Mouse (Mus musculus) activated CD4-positive, CD25-positive, alpha-beta regulatory T cell, adult 4 months (primary cell): Measurements from ENCODE around the gene Fbxw8. TPM values are rescaled to one million over a fixed set of nuclear protein-coding genes. Genes with fewer than 3 reads are reported as not detected.

Source experiments
- ATAC-seq: one replicate; pipeline ENCODE4 v1.8.0; 2017
- polyA plus RNA-seq, 2 experiments: library from polyadenylated mRNA; unstranded; fragments of 100-300 nt; shearing (Covaris generic); gene quantifications; one replicate each; pipeline ENCODE4 v1.2.1; 2017

Fbxw8 gene
- 1 to 10 TPM; 3.1 to 3.6 TPM for polyA plus RNA-seq

GRCm38 (mm10) chr5:118154839-118155564, at the start of gene Fbxw8:
Gene Fbxw8 (minus strand): TSS chr5:118155464.
- peak; percentile 73 for ATAC-seq

GRCm38 (mm10) chr5:118204675-118205440, 49.6 kb upstream of the Fbxw8 start:
- no peak for ATAC-seq

- no peak for ATAC-seq
These were observed 44.4 kb upstream of the Fbxw8 start for GRCm38 (mm10) chr5:118199670-118200069.

- no peak for ATAC-seq
These were observed 42.2 kb upstream of the Fbxw8 start for GRCm38 (mm10) chr5:118197421-118197820.

GRCm38 (mm10) chr5:118192221-118192620, 37.0 kb upstream of the Fbxw8 start:
- ATAC-seq: no peak

- ATAC-seq: no peak
These were observed 35.2 kb upstream of the Fbxw8 start for GRCm38 (mm10) chr5:118190491-118190890.

- ATAC-seq: no peak
These were observed 33.1 kb upstream of the Fbxw8 start for GRCm38 (mm10) chr5:118188356-118188755.

GRCm38 (mm10) chr5:118186903-118187633, 31.8 kb upstream of the Fbxw8 start:
- no peak for ATAC-seq

GRCm38 (mm10) chr5:118177640-118178039, 22.4 kb upstream of the Fbxw8 start:
- ATAC-seq: no peak

- no peak for ATAC-seq
These were observed 19.9 kb upstream of the Fbxw8 start for GRCm38 (mm10) chr5:118175137-118175536.

- no peak for ATAC-seq
These were observed 19.2 kb upstream of the Fbxw8 start for GRCm38 (mm10) chr5:118174310-118175009.

- ATAC-seq: peak; percentile 73
These were observed 16.9 kb upstream of the Fbxw8 start for GRCm38 (mm10) chr5:118172078-118172723.

- ATAC-seq: no peak
These were observed 16.4 kb upstream of the Fbxw8 start for GRCm38 (mm10) chr5:118171665-118172064.

GRCm38 (mm10) chr5:118170888-118171529, 15.7 kb upstream of the Fbxw8 start:
- no peak for ATAC-seq

GRCm38 (mm10) chr5:118169222-118170221, 14.3 kb upstream of the Fbxw8 start:
- ATAC-seq: no peak

GRCm38 (mm10) chr5:118167561-118167995, 12.3 kb upstream of the Fbxw8 start:
- no peak for ATAC-seq

- no peak for ATAC-seq
These were observed 10.2 kb upstream of the Fbxw8 start for GRCm38 (mm10) chr5:118165462-118165861.

- ATAC-seq: no peak
These were observed 9.3 kb upstream of the Fbxw8 start, which contains the start of gene Hrk for GRCm38 (mm10) chr5:118164581-118164980. Gene Hrk (plus strand): TSS chr5:118164648.

GRCm38 (mm10) chr5:118160691-118161090, 5.4 kb upstream of the Fbxw8 start:
- ATAC-seq: no peak

- no peak for ATAC-seq
These were observed 1.7 kb upstream of the Fbxw8 start for GRCm38 (mm10) chr5:118156976-118157375.
